ENCODE assay signal across 29 mouse cellular contexts in genomic region chr16:17526223-17526622, GRCm38 (mm10). TPM values are rescaled to one million over a fixed set of nuclear protein-coding genes. Genes with fewer than 3 reads are reported as not detected.
DNase-seq lines count a peak whose midpoint lies in the region; ATAC-seq lines count a peak whose summit lies in the region.
"Had no signal": no experiment of that assay in that cellular context is flagged by ENCODE, and none has a peak within 500 bp of the region (broad histone marks: within the 10 kb centered on the region; RNA-seq: fewer than 3 reads in every experiment).

No protein-coding gene starts in this region.

- H3K27ac ChIP-seq in kidney, embryonic 14.5 days (ENCODE audit: low read depth, low read length) = no peak overlapping the region
- peak overlapping the region; percentile 38 for H3K27ac ChIP-seq in intestine, embryonic 16.5 days (ENCODE audit: low read length)
- H3K27ac ChIP-seq in kidney, embryonic 15.5 days = peak overlapping the region; percentile 54
- H3K27ac ChIP-seq: forebrain, embryonic 13.5 days; gastrocnemius, adult 2 months; hindbrain, embryonic 15.5 days; left cerebral cortex, adult 2 months; limb, embryonic 13.5 days; liver, embryonic 13.5 days; midbrain, embryonic 13.5 days; neural tube, embryonic 13.5 days had no signal

- ATAC-seq in kidney, embryonic 14.5 days (ENCODE audit: low FRiP score, low TSS enrichment) = no peak
- ATAC-seq in intestine, embryonic 16.5 days = peak; percentile 28
- no peak for ATAC-seq in kidney, embryonic 15.5 days (replicated peaks; ENCODE audit: low FRiP score)
- no peak for ATAC-seq in activated CD4-positive, CD25-positive, alpha-beta regulatory T cell, adult 4 months
- ATAC-seq: forebrain, embryonic 13.5 days; inflammation-experienced regulatory T-cells, adult 6 months; lung, postnatal 0 days; midbrain, embryonic 13.5 days had no signal

- H3K4me3 ChIP-seq in kidney, embryonic 14.5 days (ENCODE audit: low read length) = no peak overlapping the region
- no peak overlapping the region for H3K4me3 ChIP-seq in intestine, embryonic 16.5 days (ENCODE audit: low read length)
- H3K4me3 ChIP-seq in kidney, embryonic 15.5 days (replicated peaks) = no peak overlapping the region
- H3K4me3 ChIP-seq: forebrain, embryonic 13.5 days; gastrocnemius, adult 2 months; heart, embryonic 12.5 days; hindbrain, embryonic 15.5 days; left cerebral cortex, adult 2 months; limb, embryonic 13.5 days; liver, embryonic 13.5 days; megakaryocyte, embryonic 14.5 days; midbrain, embryonic 13.5 days; neural tube, embryonic 13.5 days had no signal

- no peak overlapping the region for H3K4me2 ChIP-seq in kidney, embryonic 14.5 days (replicated peaks; ENCODE audit: low read depth, low read length)
- no peak overlapping the region for H3K4me2 ChIP-seq in intestine, embryonic 16.5 days (ENCODE audit: low read depth, low read length)
- H3K4me2 ChIP-seq in kidney, embryonic 15.5 days = no peak overlapping the region
- H3K4me2 ChIP-seq: forebrain, embryonic 13.5 days; heart, embryonic 12.5 days; hindbrain, embryonic 15.5 days; limb, embryonic 13.5 days; liver, embryonic 13.5 days; midbrain, embryonic 13.5 days; neural tube, embryonic 13.5 days had no signal

- no peaks in the 10 kb centered on the region for H3K9me3 ChIP-seq in kidney, embryonic 14.5 days (ENCODE audit: control insufficient read depth, low read length)
- H3K9me3 ChIP-seq in intestine, embryonic 16.5 days (ENCODE audit: control insufficient read depth, low read length) = no peaks in the 10 kb centered on the region
- H3K9me3 ChIP-seq in kidney, embryonic 15.5 days (replicated peaks) = no peaks in the 10 kb centered on the region
- H3K9me3 ChIP-seq: forebrain, embryonic 13.5 days; heart, embryonic 12.5 days; hindbrain, embryonic 15.5 days; limb, embryonic 13.5 days; liver, embryonic 13.5 days; megakaryocyte, embryonic 14.5 days; midbrain, embryonic 13.5 days; neural tube, embryonic 13.5 days had no signal

- no peaks in the 10 kb centered on the region for H3K27me3 ChIP-seq in kidney, embryonic 14.5 days (ENCODE audit: control insufficient read depth, insufficient read depth, low read length)
- H3K27me3 ChIP-seq in intestine, embryonic 16.5 days (replicated peaks; ENCODE audit: control insufficient read depth, insufficient read depth, low read length) = no peaks in the 10 kb centered on the region
- H3K27me3 ChIP-seq in kidney, embryonic 15.5 days = no peaks in the 10 kb centered on the region
- H3K27me3 ChIP-seq: forebrain, embryonic 13.5 days; heart, embryonic 12.5 days; hindbrain, embryonic 15.5 days; limb, embryonic 13.5 days; liver, embryonic 13.5 days; megakaryocyte, embryonic 14.5 days; midbrain, embryonic 13.5 days; neural tube, embryonic 13.5 days had no signal

- peak; percentile 61 for DNase-seq in kidney, adult 11 months
- DNase-seq in kidney, postnatal 36 days = peak; percentile 51 to 73
- no peak for DNase-seq in urinary bladder, postnatal 10 days (ENCODE audit: low spot score)
- no peak for DNase-seq in cerebellum, postnatal 10 days
- DNase-seq: adrenal gland, postnatal 25 days; cerebellum, postnatal 36 days; gastrocnemius, adult 2 months; gastrocnemius, postnatal 36 days; heart, adult 18-20 months; heart, postnatal 4 days; liver, embryonic 13.5 days; lung, adult 18-20 months; lung, postnatal 4 days; thymus, postnatal 25 days had no signal

- WGBS in kidney, embryonic 14.5 days = 91% methylated on average over 6 of the region's 6 CpGs
- whole genome bisulfite sequencing in intestine, embryonic 16.5 days = 76% methylated on average over 6 of the region's 6 CpGs
- WGBS in kidney, embryonic 15.5 days = 91% methylated on average over 6 of the region's 6 CpGs

- peaks cover 7% of the 10 kb centered on the region; the same call in 1 of the 2 replicates for H3K4me1 ChIP-seq in kidney, embryonic 14.5 days (ENCODE audit: control insufficient read depth, insufficient read depth, low read length)
- H3K4me1 ChIP-seq in intestine, embryonic 16.5 days (ENCODE audit: control insufficient read depth, insufficient read depth, low read length) = peaks cover 13% of the 10 kb centered on the region
- H3K4me1 ChIP-seq in kidney, embryonic 15.5 days = peaks cover 16% of the 10 kb centered on the region

- H3K9ac ChIP-seq in kidney, embryonic 14.5 days (ENCODE audit: low read depth, low read length) = no peak overlapping the region
- no peak overlapping the region for H3K9ac ChIP-seq in intestine, embryonic 16.5 days (ENCODE audit: low read depth, low read length)
- no peak overlapping the region for H3K9ac ChIP-seq in kidney, embryonic 15.5 days
- H3K9ac ChIP-seq: forebrain, embryonic 13.5 days; heart, embryonic 12.5 days; hindbrain, embryonic 15.5 days; limb, embryonic 13.5 days; liver, embryonic 13.5 days; midbrain, embryonic 13.5 days; neural tube, embryonic 13.5 days had no signal

- H3K36me3 ChIP-seq in kidney, embryonic 14.5 days (ENCODE audit: control insufficient read depth, insufficient read depth, low read length) = peaks cover 74% of the 10 kb centered on the region
- H3K36me3 ChIP-seq in intestine, embryonic 16.5 days (ENCODE audit: control insufficient read depth, insufficient read depth, low read length) = peaks cover 43% of the 10 kb centered on the region
- H3K36me3 ChIP-seq in kidney, embryonic 15.5 days = peaks cover 82% of the 10 kb centered on the region

RNA-seq across cellular contexts. Expression of gene Thap7, which starts 4.7 kb away (rescaled TPM):
- 49.1 and 51.1 TPM in 2 replicates for polyA plus RNA-seq in kidney, embryonic 14.5 days (2014; fragmentation: Nextera tagmentation; extraction: Ambion mirVana)
- 59.3 and 61.4 TPM in 2 replicates for polyA plus RNA-seq in intestine, embryonic 16.5 days (2015; fragmentation: Nextera tagmentation; extraction: Ambion mirVana)
- 51.9 and 55.2 TPM in 2 replicates for polyA plus RNA-seq in kidney, embryonic 15.5 days (2015; fragmentation: Nextera tagmentation; extraction: Ambion mirVana)
- polyA plus RNA-seq in activated CD4-positive, CD25-positive, alpha-beta regulatory T cell, adult 4 months (2017; shearing (Covaris generic)) = 10 to 100 TPM; 67.5 to 70.8 TPM

RNA-seq across cellular contexts. Expression of gene Lztr1, which starts 17.7 kb away (rescaled TPM):
- 57.9 and 81.4 TPM in 2 replicates for polyA plus RNA-seq in kidney, embryonic 14.5 days (2014; fragmentation: Nextera tagmentation; extraction: Ambion mirVana)
- polyA plus RNA-seq in intestine, embryonic 16.5 days (2015; fragmentation: Nextera tagmentation; extraction: Ambion mirVana) = 96.8 and 128 TPM in 2 replicates
- polyA plus RNA-seq in kidney, embryonic 15.5 days (2015; fragmentation: Nextera tagmentation; extraction: Ambion mirVana) = 83.3 and 96.0 TPM in 2 replicates
- polyA plus RNA-seq in activated CD4-positive, CD25-positive, alpha-beta regulatory T cell, adult 4 months (2017; shearing (Covaris generic)) = 10 to 100 TPM; 41.0 to 47.1 TPM

RNA-seq across cellular contexts. Expression of gene Lrrc74b, which starts 34.8 kb away (rescaled TPM):
- 0.12 TPM in 1 of 2 replicates, not detected in the other for polyA plus RNA-seq in kidney, embryonic 14.5 days (2014; fragmentation: Nextera tagmentation; extraction: Ambion mirVana)
- polyA plus RNA-seq in intestine, embryonic 16.5 days (2015; fragmentation: Nextera tagmentation; extraction: Ambion mirVana) = 0.17 and 0.31 TPM in 2 replicates
- polyA plus RNA-seq in kidney, embryonic 15.5 days (2015; fragmentation: Nextera tagmentation; extraction: Ambion mirVana) = 0.23 and 0.24 TPM in 2 replicates
- polyA plus RNA-seq in activated CD4-positive, CD25-positive, alpha-beta regulatory T cell, adult 4 months (2017; shearing (Covaris generic)) = not detected
- polyA plus RNA-seq: embryonic facial prominence, embryonic 11.5 days; limb, embryonic 13.5 days; liver, embryonic 13.5 days had no signal

RNA-seq across cellular contexts. Expression of gene P2rx6, which starts 35.5 kb away (rescaled TPM):
- polyA plus RNA-seq in kidney, embryonic 14.5 days (2014; fragmentation: Nextera tagmentation; extraction: Ambion mirVana) = 0.27 and 0.37 TPM in 2 replicates
- 0.48 and 1.1 TPM in 2 replicates for polyA plus RNA-seq in intestine, embryonic 16.5 days (2015; fragmentation: Nextera tagmentation; extraction: Ambion mirVana)
- 0.82 and 1.2 TPM in 2 replicates for polyA plus RNA-seq in kidney, embryonic 15.5 days (2015; fragmentation: Nextera tagmentation; extraction: Ambion mirVana)
- polyA plus RNA-seq in activated CD4-positive, CD25-positive, alpha-beta regulatory T cell, adult 4 months (2017; shearing (Covaris generic)) = not detected
- polyA plus RNA-seq: inflammation-experienced regulatory T-cells, adult 6 months; liver, embryonic 13.5 days had no signal

RNA-seq across cellular contexts. Expression of gene Aifm3, which starts 36.8 kb away (rescaled TPM):
- polyA plus RNA-seq in kidney, embryonic 14.5 days (2014; fragmentation: Nextera tagmentation; extraction: Ambion mirVana) = 0.61 and 1.7 TPM in 2 replicates
- polyA plus RNA-seq in intestine, embryonic 16.5 days (2015; fragmentation: Nextera tagmentation; extraction: Ambion mirVana) = 8.9 and 9.7 TPM in 2 replicates
- polyA plus RNA-seq in kidney, embryonic 15.5 days (2015; fragmentation: Nextera tagmentation; extraction: Ambion mirVana) = 1.8 and 2.1 TPM in 2 replicates
- polyA plus RNA-seq in activated CD4-positive, CD25-positive, alpha-beta regulatory T cell, adult 4 months (2017; shearing (Covaris generic)) = not detected
- polyA plus RNA-seq: inflammation-experienced regulatory T-cells, adult 6 months had no signal

Comparison
In these comparisons a context has a peak if more than half of its experiments do, and no peak if none do; other contexts are left out.
1. DNase-seq: peak in kidney, adult 11 months (single experiment) and kidney, postnatal 36 days (2 of 2); none in urinary bladder, postnatal 10 days (single experiment) and cerebellum, postnatal 10 days (0 of 2).